Mouse (Mus musculus): ENCODE data around the gene Hpn.

- no peak for TF ChIP-seq CTCF (IDR thresholded peaks at IDR 0.05; ENCODE audit: borderline replicate concordance, insufficient read depth, low read length)
- TF ChIP-seq POLR2A (IDR thresholded peaks at IDR 0.05; ENCODE audit: low read depth, low read length) = no peak
Observed at GRCm38 (mm10) chr7:31085171-31085570, 29.9 kb downstream of the Hpn start.
